Mouse (Mus musculus) heart, postnatal 4 days (tissue): ENCODE data around the gene Hnf1a. TPM values are rescaled to one million over a fixed set of nuclear protein-coding genes. Genes with fewer than 3 reads are reported as not detected.
A peak's percentile ranks its signal among the peaks of the same experiment; 100 is the strongest.

Experiments used
- DNase-seq: peaks from one replicate; pipeline ENCODE4 v3.0.0; 2021
- total RNA-seq, 2 experiments: library from RNA; stranded (reverse); gene quantifications; 2 replicates each; pipeline ENCODE4 v1.2.3; 2021

Gene Hnf1a
- total RNA-seq, 2 experiments from 2014 or later, result not detected

DNA sequence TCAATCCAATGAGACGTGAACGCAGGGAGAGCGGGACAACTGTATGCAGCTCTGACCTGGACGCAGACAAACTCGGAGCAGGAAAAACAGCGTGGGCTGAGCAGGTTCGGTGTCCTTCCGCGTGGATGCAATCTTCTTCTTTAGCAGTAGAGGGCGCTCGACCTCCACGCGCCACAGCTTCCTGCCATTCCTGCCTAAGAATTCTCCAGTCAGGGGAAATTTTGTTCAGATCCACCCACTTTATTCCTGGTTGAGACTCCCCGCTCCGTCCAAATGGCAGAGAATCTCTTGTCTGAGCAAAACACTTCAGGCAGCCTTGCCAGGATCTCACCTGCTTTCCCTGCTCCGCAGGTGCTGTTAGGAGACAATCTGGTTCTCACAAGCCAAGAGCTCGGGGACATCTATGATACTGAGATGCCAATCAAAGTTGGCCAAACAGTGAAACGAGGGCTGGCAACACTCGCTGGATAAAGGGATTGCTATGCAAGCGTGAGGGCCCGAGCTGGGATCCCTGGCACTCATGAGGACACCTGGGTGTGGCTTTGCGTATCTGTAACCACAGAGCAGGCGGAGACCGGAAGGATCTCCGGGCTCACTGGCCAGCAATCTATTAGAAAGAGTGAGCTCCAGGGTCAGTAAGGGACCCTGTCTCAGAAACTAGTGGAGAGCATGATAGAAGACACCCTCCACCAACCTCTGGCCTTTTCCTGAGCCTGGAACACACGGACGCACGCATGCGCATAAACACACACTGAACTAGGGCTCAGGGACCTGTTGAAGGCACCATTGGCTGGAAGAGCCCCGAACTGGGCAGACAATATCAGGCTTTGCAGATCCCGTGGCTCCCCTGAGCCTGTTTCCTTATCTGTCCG lies 8.6 kb upstream of the Hnf1a start:
- DNase-seq, result peak; percentile 79

DNA sequence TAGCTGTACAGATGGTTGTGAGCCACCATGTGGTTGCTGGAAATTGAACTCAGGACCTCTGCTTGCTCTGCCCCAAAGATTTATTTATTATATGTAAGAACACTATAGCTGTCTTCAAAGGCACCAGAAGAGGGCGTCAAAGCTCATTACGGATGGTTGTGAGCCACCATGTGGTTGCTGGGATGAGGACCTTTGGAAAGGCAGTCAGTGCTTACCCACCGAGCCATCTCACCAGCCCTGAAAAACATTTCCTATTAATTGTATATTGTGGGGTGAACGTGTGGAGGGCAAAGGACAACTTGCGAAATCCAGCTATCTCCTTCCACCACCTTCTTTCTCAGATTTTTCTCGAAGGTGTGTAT lies 8.0 kb upstream of the Hnf1a start:
- no peak for DNase-seq

DNA sequence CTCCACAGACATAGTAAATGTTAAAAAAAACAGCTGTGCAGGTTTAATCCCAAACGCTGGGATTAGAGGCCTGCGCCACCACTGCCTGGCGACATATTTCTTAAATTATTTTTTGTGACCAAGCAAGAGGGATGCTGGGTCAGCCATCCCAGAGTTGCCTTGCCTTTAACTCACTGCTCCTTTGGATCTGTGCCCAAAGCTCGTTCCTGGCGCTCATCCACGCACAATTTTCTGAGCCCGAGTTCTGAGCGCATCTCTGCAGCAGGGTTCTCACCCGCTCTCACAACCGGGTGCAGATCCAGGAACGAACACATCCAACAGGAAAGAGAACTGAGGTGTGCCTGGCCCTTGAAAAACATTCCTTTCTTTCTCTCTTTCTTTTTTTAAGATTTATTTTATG lies 7.6 kb upstream of the Hnf1a start:
- peak; percentile 35 for DNase-seq

DNA sequence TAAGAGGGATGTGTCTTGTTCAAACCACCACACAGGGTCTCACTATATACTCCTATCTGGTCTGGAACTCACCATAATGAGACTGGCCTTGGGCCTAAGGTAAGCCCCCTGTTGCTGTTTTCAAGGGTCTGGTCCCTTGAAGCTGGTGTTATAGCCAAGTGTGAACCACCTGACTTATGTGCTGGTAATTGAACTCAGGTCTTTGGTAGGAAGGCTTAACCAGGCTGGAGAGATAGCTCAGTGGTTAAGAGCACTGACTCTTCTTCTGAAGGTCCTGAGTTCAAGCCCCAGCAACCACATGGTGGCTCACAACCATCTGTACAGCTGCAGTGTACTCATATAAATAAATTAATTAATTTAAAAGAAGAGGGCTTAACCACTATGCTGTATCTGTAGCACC lies 6.0 kb upstream of the Hnf1a start:
- no peak for DNase-seq

DNA sequence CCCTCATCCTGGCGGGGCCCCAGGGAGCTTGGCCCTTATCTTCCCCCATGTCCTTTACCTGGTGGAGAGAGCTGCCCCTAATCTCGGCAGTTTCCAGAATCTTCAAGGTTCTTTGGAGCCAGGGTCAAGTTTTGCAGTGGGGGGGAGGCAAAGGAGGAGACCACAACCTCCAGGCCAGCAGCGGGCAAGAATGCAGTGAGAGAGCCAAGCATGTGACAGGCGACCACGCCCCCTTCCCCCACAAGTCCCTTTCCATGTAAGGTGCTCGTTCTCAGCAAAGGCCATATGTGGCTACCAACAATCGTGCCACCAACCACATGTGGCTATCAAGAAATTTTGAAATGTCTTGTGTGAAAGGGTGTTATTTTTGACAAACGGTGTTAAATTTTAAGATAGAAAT lies 2.2 kb upstream of the Hnf1a start:
- DNase-seq, result no peak

DNA sequence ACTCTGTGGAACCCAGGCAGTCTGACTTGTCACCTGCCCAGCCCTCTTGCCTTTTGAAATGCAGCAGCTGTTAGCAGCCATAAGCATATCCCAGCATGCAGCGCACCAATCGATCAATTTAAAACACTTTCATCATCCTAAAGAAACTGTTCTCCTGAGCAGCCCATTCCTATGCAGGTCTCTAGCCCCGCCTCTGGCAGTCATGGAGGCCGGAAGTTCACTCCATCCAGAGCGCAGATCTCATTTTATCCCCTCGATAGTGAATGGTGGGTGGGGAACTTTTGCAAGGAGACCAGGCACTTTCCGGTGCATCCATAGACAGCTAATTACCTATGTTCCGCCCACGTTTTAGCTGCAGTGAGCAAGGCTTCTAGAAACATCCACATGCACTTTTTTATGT lies 1.3 kb upstream of the Hnf1a start:
- DNase-seq, result no peak

DNA sequence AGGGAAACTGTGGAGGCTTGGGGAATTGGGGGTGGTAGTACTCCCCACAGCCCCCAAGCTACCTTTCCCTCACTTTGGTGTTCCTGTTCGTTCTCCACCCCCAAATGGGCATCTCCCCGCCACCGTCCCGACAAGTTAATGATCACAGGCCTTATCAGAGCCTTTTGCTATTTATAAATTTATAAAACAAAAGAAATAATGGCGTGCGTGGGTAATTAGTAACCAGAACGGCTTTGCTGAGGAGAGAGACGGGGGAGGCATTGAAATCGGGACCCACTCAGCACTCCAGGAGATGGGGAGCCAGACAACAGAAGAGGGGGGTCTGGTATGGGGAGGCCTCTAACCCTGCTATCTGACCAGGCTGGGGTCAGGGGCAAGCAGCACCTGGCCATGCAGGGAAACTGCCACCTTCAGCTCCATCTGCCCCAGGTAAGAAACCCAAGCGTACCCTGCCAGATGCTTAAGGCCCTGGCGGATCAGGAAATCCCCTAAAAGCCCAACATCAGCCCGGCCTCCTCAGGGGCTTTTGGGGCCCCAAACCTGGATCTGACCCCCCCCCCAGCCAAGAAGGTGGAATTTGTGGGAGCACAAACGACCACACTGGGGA lies 1.2 kb downstream of the Hnf1a start:
- no peak for DNase-seq

DNA sequence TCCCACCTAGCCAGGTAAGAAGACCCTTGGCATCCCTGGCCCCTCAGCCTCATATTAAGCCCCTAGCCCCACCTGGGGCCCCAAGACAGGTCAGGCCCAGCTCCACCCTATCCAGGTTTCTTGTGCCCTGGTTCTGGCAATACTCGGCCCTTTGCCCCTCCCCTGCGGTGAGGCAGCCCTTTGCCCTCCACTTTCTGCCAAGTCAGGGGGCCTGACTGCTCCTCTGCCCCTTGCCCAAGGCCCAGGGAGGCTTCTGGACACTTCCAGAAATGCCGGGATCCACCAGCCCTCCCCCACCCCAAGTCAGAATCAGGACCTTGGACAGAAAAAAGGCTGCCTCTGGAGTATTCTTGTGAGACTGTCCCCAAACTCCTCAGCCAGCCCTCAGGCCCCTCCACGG lies 1.8 kb downstream of the Hnf1a start:
- DNase-seq, result no peak

DNA sequence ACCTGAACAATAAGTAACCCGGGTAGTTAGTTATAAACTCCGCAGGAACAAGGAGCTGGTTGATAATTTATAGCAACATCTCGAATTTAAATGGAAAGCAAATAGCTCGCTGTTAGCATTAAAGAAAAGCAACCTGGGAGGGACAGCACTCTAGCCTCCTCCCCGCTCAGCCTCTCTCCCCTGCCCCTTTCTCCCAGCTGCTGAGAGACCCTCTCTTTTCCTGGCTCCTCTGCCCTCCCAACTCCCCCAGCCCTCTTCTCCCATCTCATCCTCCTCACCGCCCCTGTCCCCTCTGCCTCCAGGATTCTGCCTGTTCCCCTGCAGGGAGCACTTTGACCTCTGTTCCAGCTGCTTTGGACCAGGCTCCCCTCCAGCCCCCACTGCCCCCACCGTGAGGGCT lies 2.2 kb downstream of the Hnf1a start:
- no peak for DNase-seq

DNA sequence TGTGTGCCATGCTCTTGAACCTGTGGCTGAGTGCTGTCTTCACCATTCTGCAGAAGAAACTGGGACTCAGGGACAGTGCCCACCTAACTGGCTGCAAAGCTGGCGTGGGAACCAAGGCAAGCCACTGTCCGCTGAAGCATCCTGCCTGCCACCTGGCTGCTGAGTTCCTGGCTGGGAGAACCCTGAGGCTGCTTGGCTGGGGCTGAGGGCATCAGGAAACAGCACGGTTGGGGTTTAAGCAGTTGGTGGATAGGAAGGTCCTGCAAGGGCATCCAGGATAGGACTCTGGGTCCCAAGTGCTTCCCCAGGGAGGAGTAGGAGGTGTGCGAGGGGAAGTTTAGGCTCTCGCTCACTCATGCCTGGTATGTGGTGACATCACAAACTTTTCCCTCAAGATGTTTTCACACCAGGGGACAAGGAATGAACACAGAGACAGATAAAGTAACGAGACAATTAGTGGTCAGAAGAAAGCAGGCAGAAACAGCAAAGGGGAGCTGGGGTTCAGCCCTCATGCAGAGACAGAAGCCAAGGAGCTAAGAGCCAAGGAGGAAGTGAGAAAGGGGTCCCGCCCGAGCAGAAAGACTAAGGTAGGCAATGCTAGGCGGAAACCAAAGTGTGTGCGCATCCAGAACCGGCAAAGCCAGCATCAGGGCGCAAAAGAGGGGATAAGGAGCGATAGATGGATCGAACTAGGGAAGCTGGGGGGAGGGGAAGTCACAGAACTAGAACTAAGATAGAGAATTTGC lies 3.2 kb downstream of the Hnf1a start:
- DNase-seq, result no peak

DNA sequence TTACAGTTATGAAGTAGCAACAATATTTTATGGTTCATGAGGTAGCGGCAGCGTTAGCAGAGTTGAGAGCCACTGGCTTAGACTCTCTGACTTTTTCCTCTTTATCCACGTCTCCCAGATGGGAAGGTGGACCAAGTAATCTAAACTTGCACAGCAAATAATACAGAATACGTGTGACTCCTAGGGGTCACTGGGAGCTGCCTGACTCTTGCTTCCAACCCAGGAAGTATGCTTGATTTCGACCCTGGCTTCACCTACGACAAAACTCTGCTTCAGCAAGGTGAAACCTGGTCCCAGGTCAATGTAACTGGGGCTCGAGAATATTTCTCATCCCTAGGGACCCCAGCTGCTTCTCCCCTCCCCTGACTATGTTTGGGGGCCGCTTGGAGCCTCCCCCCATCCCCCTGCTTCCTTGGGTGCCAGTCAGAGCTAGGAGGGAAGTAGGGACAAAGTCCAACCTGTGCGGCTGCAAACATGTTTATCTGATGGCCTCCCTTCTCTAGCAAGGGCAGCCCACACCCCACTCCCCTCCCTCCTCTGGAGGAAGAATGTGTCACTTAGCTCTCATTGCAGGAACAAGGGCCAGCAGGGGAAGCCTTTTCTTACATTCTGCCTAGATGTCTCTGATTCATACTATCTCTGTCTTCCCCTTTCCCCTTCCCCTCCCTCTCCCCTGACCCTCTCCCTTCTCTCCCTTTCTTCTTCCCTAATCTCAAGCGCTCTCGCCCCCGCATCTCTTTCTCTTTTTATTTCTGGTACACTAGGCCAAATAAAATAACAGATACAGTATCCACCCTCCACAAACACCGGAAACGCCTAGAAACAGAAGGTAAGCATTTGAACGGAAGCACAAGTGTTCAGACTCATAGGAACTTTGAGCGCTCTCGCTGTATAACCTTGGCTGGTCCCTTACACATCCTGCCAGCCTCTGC lies 5.7 kb downstream of the Hnf1a start:
- DNase-seq, result no peak

DNA sequence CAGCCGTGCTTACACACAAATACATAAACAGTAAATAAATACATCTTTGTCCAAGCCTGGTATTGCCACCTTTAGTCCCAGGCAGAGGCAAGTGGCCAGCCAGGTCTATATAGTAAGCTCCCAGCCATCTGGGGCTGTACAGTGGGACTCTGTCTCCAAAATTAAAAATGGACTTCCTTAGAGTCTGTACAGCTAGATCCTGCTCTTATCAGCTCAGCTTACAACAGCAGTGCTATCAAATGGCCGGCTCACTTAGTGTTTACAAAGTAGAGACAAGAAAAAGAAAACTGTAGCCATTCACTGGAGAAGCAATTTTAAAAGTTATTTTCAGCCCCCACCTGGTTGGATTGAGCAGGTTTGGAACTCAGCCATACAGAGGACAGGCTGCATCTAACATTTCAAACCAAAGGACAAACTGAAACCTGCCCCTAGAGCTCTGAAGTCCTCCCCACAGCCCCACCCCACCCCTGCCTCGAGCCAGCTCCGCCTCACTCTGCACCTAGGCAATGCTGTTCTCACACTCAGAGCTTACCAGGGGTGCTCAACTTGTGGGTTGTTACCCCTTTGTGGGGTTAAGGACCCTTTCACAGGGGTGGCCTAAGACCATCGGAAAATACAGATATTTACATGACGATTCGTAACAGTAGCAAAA lies 6.5 kb downstream of the Hnf1a start:
- no peak for DNase-seq

DNA sequence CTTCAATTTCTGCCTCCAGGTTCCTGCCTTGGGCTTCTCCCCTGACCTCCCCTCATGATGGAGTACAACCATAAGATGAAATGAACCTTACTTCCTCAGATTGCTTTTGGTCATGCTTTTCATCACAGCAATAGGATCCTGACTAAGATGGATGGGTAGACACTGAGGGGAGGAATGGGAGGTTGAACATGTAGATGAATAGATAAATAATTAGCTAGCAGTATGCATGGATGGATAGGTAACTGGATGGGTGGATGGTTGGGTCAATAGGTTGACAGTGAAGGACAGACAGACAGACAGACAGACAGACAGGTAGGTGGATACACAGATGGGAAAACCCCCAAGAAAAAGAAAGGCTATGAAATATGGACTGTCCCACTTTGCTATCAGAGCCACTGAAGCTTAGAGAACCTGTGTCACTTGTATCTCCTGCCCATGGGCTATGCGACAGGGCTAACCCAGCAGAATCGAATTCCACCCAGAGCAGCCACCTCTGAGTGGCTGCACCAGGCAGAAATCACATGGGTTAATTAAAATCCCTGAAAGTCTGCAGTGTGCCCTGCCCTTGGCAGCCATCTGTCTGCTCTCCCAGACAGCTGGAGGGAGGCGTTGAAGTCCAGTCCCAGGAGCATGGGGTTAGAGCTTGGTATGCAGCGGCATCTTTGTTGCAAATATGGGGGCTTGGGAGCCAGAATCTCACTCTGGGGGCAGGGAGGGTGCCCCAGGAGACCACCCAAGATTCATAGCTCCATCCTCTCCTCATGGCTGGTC lies 9.1 kb downstream of the Hnf1a start:
- DNase-seq, result no peak

DNA sequence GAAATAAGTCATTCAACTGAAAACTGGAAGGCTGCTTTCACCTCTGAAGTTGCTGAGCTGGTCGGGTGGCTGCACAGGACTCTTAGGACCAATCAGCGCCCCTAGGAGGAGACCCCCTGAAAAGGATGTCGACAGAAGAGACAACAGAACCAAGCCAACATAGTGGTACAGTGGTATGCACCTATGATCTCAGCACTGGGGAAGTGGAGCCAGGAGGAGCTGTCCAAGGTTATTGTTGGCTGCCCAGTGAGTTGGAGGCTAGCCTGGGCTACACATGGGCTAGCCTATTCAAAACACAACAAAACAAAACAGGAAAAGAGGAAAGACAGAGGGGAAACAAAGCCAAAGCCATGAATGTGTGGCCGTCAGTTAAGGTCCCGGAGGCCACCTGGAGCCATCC lies 12.8 kb downstream of the Hnf1a start:
- DNase-seq, result no peak

DNA sequence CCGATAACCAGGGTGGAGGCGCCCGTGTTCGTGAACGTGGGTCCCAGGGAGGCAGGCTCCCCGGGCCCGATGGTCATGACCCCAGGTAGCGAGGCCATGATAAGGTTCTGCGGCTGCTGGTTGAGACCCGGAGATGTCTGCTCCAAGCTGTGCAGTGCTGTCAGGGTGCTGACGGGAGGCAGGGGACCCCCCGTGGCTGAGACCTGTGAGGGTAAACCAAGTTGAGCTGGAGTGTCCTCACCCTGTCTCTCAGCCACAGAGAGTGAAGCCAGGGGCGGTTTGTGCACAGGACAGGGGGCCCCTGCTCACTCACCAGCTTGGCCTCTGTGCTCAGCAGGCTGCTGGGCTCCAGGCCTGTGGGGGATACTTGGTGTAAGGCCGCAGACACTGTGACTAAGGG lies 17.6 kb downstream of the Hnf1a start:
- no peak for DNase-seq

DNA sequence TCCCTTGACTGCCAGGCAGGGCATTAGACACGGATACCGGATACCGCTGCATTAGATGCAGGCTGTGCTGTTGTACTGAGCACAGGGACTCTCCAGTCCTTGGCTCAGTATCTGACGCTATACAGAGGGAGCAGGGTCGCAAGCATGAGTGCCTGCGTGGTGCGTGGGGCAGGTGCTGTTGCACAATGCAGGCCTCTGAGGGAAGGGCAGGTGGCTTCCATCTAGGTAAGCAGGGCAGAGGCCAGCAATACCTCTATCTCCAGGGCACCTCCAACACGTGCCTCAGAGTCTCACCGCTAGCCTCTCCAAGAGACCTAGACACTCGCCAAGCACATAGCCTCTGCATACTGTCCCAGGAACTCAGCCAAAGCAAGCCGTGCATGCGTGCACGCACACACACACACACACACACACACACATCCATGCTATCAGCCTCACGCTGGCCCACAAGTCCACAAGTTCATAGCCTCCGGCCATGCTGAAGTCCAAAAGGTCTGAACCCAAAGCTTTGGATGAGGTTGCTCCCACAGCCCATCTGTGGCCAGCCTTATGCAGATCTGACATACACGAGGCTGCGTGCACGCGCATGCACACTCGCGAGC lies 19.5 kb downstream of the Hnf1a start:
- DNase-seq, result no peak

DNA sequence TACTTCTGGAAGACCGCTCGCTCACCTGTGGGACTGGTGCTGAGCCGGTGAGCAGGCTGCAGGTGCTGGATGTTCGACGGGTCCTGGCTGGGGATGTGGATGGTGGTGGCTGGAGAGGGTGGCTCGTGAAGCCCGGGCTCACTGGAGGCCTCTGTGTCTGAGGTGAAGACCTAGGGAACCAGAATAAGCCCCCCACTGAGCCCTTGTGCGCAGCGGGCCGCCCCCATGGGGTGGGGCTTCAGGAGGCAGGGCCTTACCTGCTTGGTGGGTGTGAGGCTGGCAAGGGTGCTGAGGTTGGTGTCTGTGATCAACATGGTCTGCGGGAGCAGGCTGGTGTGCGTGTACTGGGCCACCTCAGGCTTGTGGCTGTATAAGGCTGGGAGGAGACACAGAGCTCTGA lies 20.2 kb downstream of the Hnf1a start:
- no peak for DNase-seq

DNA sequence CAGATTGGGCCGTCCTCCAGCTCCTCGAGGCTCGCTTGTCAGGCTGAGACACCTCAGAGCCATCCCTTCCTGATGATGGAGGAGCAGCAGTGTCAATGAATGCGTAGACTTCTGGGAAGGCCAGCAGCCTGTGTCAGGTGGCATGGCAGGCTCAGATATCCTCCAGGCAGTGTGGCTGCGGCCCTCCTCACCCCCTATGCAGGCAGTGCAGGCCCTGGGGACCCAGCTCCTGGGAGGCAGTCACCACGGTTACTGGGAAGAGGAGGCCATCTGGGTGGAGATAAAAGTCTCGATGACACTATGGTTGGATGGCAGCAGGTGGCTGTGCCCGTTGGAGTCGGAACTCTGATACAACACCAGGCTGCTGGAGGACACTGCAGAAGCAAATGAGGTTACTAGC lies 21.1 kb downstream of the Hnf1a start:
- no peak for DNase-seq

DNA sequence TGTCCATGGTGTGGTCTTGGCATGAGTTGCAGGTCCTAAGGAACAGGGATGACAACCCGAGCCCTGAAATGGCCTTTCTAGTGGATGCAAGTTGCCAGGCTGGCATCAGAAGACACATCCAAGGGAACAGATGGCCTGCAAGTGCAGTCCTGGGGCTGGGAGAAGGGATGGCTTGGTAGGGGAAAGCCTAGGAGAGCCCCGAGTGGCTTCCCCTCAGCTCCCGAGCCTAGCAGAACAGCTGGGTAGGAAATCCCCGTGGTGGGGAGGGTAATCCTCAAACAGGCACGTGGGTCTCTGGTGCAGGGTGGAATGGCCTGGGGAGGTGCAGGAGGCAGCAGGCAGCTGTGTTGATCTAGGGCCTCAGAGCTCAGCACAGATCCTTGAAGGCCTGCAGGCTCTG lies 21.6 kb downstream of the Hnf1a start:
- no peak for DNase-seq

DNA sequence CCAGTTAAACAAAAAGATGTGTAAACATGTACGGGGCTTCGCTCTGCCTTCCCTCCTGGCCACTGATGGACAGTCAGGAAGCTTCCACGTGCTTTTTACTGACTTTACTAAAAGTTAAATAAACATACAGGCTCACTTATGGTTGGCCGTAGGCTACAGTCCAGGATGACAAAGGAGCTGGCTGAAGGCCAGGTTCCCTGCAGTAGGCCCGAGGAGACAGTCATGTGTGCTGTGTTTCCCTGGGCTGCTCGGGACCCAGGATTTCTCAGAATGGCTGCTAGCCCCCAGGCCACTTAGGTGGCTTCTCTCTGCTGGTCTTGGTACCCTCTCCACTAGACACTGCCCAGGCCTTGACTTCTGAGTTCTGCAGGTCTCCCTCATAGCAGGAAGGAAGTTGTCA lies 22.0 kb downstream of the Hnf1a start:
- peak; percentile 76 for DNase-seq

DNA sequence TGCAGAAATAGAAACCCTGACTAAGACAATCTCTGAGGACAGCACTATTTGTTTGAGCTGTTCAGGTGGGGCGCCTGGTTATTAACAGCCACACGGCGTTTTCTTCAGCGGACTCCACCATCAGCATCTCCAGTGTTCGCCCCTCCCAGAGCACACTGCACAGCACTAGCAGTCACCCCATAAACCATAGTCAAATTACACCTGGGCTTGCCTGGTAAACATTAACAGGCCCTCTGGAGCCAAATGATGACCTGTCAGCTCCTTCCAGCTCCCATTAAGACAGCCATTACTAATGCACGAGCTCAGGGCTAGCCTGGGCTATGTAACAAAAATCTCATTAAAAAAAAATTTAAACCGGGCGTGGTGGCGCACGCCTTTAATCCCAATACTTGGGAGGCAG lies 25.8 kb downstream of the Hnf1a start:
- DNase-seq, result no peak
